ENCODE assay signal across 9 mouse cellular contexts in the genomic region with DNA sequence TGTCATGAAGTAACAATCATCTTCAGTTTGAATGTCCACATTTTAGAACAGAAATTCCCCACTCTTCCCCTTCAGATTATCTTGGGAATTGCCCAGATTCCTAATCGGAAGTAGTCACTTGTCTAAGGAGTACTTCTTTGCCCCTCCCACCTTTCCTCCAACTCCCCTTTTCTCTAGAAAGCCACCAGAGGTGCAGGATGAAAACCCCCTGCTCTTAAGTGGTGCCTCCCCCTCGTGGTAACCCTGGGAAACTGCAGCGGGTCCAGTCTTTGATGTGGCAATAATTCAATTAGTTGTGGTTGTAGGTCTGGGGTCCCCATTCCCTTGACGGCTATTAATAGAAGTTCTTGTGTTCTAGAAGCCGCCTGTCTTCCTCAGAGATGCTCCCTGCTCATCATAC.
DNase-seq lines count a peak whose midpoint lies in the region; ATAC-seq and TF ChIP-seq lines count a peak whose summit lies in the region.
"Had no signal": no experiment of that assay in that cellular context is flagged by ENCODE, and none has a peak within 500 bp of the region (broad histone marks: within the 10 kb centered on the region; RNA-seq: fewer than 3 reads in every experiment).

No protein-coding gene starts in this region.

- H3K4me2 ChIP-seq in hindbrain, embryonic 16.5 days (ENCODE audit: low read length) = no peak overlapping the region
- H3K4me2 ChIP-seq: neural tube, embryonic 13.5 days had no signal

- H3K36me3 ChIP-seq in testis, adult 2 months (ENCODE audit: control insufficient read depth, insufficient read depth, low read length) = no peaks in the 10 kb centered on the region
- no peaks in the 10 kb centered on the region for H3K36me3 ChIP-seq in hindbrain, embryonic 16.5 days (ENCODE audit: control insufficient read depth, insufficient read depth, low read length)
- H3K36me3 ChIP-seq: neural tube, embryonic 13.5 days had no signal

- TF ChIP-seq POLR2A in testis, adult 2 months (IDR thresholded peaks at IDR 0.05; ENCODE audit: control insufficient read depth, low read depth, low read length) = no peak
- no peak for TF ChIP-seq POLR2A in lung, adult 2 months (IDR thresholded peaks at IDR 0.05; ENCODE audit: borderline replicate concordance, extremely low read depth, low read depth, low read length)

- WGBS in lung, adult 2 months = 29% methylated on average over 5 of the region's 5 CpGs
- 34% methylated on average over 5 of the region's 5 CpGs for WGBS in hindbrain, embryonic 16.5 days

- no peak overlapping the region for H3K4me3 ChIP-seq in testis, adult 2 months (ENCODE audit: control insufficient read depth, low read depth, low read length)
- H3K4me3 ChIP-seq in lung, adult 2 months (replicated peaks; ENCODE audit: extremely low read depth, low read depth, low read length) = no peak overlapping the region
- no peak overlapping the region for H3K4me3 ChIP-seq in hindbrain, embryonic 16.5 days (ENCODE audit: low read length)
- H3K4me3 ChIP-seq: neural tube, embryonic 13.5 days had no signal

- DNase-seq in gastrocnemius, postnatal 10 days = peak; percentile 35
- DNase-seq in gastrocnemius, postnatal 4 days (ENCODE audit: low spot score in 2 of 2) = no peak
- no peak for DNase-seq in testis, postnatal 14 days (ENCODE audit: low spot score)
- DNase-seq in embryo, embryonic 10 days (ENCODE audit: low spot score) = peak; percentile 36
- peak; percentile 28 for DNase-seq in lung, adult 2 months
- DNase-seq in right cerebral cortex, postnatal 4 days = no peak

- TF ChIP-seq CTCF in testis, adult 2 months (IDR thresholded peaks at IDR 0.05; ENCODE audit: control insufficient read depth, insufficient read depth, insufficient replicate concordance, low read depth, low read length) = peak; percentile 47; the same call in 1 of the 2 replicates
- peak; percentile 67 for TF ChIP-seq CTCF in lung, adult 2 months (IDR thresholded peaks at IDR 0.05; ENCODE audit: insufficient read depth, low read length)

- no peaks in the 10 kb centered on the region for H3K27me3 ChIP-seq in testis, adult 2 months (ENCODE audit: control insufficient read depth, insufficient read depth, low read length)
- no peaks in the 10 kb centered on the region for H3K27me3 ChIP-seq in hindbrain, embryonic 16.5 days (replicated peaks; ENCODE audit: control insufficient read depth, insufficient read depth, low read length)
- H3K27me3 ChIP-seq: neural tube, embryonic 13.5 days had no signal

- H3K9ac ChIP-seq in hindbrain, embryonic 16.5 days (ENCODE audit: low read depth, low read length) = no peak overlapping the region
- H3K9ac ChIP-seq: neural tube, embryonic 13.5 days had no signal

- ATAC-seq in hindbrain, embryonic 16.5 days = no peak

- H3K9me3 ChIP-seq in hindbrain, embryonic 16.5 days (ENCODE audit: control insufficient read depth, low read length) = no peaks in the 10 kb centered on the region
- H3K9me3 ChIP-seq: neural tube, embryonic 13.5 days had no signal

- no peak overlapping the region for H3K27ac ChIP-seq in testis, adult 2 months (ENCODE audit: control insufficient read depth, insufficient read depth, low read depth, low read length)
- H3K27ac ChIP-seq in hindbrain, embryonic 16.5 days (ENCODE audit: low read depth, low read length) = no peak overlapping the region
- H3K27ac ChIP-seq: neural tube, embryonic 13.5 days had no signal

- no peaks in the 10 kb centered on the region for H3K4me1 ChIP-seq in testis, adult 2 months (ENCODE audit: control insufficient read depth, insufficient read depth, low read length)
- H3K4me1 ChIP-seq in lung, adult 2 months (ENCODE audit: control insufficient read depth, insufficient read depth, low read length) = peaks cover 2% of the 10 kb centered on the region; the same call in 1 of the 2 replicates
- no peaks in the 10 kb centered on the region for H3K4me1 ChIP-seq in hindbrain, embryonic 16.5 days (ENCODE audit: control insufficient read depth, insufficient read depth, low read depth, low read length)
- H3K4me1 ChIP-seq: neural tube, embryonic 13.5 days had no signal

Comparison
In these comparisons a context has a peak if more than half of its experiments do, and no peak if none do; other contexts are left out.
1. DNase-seq: peak in gastrocnemius, postnatal 10 days (single experiment), embryo, embryonic 10 days (single experiment) and lung, adult 2 months (single experiment); none in gastrocnemius, postnatal 4 days (0 of 2), testis, postnatal 14 days (single experiment) and right cerebral cortex, postnatal 4 days (single experiment).